Mouse (Mus musculus) small intestine, adult 2 months (tissue): ENCODE measurements at regions not wholly inside any gene's neighbourhood (a gene's known extent, or its start where the extent isn't known, plus 50 kb on each side); places are given as distances from the start of the nearest gene placed in this dataset.

Experiments
- H3K27ac ChIP-seq: fragments of 200-500 bp; 2 replicates; pipeline ENCODE4 v1.5.1; 2012; ENCODE audit warnings: low read depth, low read length, control low read depth, inconsistent platforms; ENCODE audit not compliant: insufficient read depth
- H3K27me3 ChIP-seq: fragments of 200-500 bp; 2 replicates; pipeline ENCODE4 v1.6.1; 2012; ENCODE audit warnings: mild to moderate bottlenecking, moderate library complexity, low read length, inconsistent platforms; ENCODE audit not compliant: control insufficient read depth, insufficient read depth
- H3K36me3 ChIP-seq: fragments of 200-500 bp; 2 replicates; pipeline ENCODE4 v1.6.1; 2012; ENCODE audit warnings: mild to moderate bottlenecking, low read length, control low read depth, inconsistent platforms; ENCODE audit not compliant: control insufficient read depth, insufficient read depth
- H3K4me1 ChIP-seq: fragments of 200-500 bp; 2 replicates; pipeline ENCODE4 v1.6.1; 2012; ENCODE audit warnings: low read length, inconsistent platforms, mixed read lengths; ENCODE audit not compliant: control insufficient read depth, insufficient read depth, insufficient read length
- H3K4me3 ChIP-seq: fragments of 200-500 bp; 2 replicates; pipeline ENCODE4 v1.5.1; 2012; ENCODE audit warnings: low read depth, mild to moderate bottlenecking, control low read depth, inconsistent platforms, low read length, moderate library complexity
- CTCF ChIP-seq: fragments of 200-500 bp; IDR thresholded peaks from 2 replicates; pipeline ENCODE4 v1.5.1; 2012; ENCODE audit warnings: low read depth, mild to moderate bottlenecking, control low read depth, inconsistent platforms, low read length, moderate library complexity, mixed read lengths; ENCODE audit not compliant: insufficient replicate concordance, insufficient read length; ENCODE audit errors: extremely low read depth
- POLR2A ChIP-seq: fragments of 200-500 bp; IDR thresholded peaks from 2 replicates; pipeline ENCODE4 v1.6.1; 2012; ENCODE audit warnings: low read depth, mild to moderate bottlenecking, control low read depth, inconsistent platforms, low read length, moderate library complexity
- WGBS: fragments of 180-500 bp; shearing (Covaris S2); methylation state at CpG from one replicate; pipeline ENCODE4 v1.1.7; 2018; 5-methylcytosine and 5-hydroxymethylcytosine counted together

GRCm38 (mm10) chr1:151111683-151112082 is 70.7 kb upstream of the Gm47985 start:
- Histone ChIP-seq H3K4me3 (no peak overlapping the region), H3K36me3 (no peaks in the 10 kb centered on the region), H3K4me1 (peaks cover 9% of the 10 kb centered on the region; the same call in 1 of the 2 replicates), H3K27me3 (no peaks in the 10 kb centered on the region), H3K27ac (no peak overlapping the region)
- 54% methylated on average over 6 of the region's 6 CpGs for WGBS
- no peak for TF ChIP-seq POLR2A
- no peak for TF ChIP-seq CTCF

GRCm38 (mm10) chr1:151112390-151112789 is 69.9 kb upstream of the Gm47985 start:
- Histone ChIP-seq H3K4me3 (no peak overlapping the region), H3K4me1 (peaks cover 7% of the 10 kb centered on the region; the same call in 1 of the 2 replicates), H3K27me3 (no peaks in the 10 kb centered on the region), H3K36me3 (no peaks in the 10 kb centered on the region), H3K27ac (no peak overlapping the region)
- TF ChIP-seq POLR2A, result no peak
- TF ChIP-seq CTCF, result no peak
- 41% methylated on average over 2 of the region's 2 CpGs for WGBS

DNA sequence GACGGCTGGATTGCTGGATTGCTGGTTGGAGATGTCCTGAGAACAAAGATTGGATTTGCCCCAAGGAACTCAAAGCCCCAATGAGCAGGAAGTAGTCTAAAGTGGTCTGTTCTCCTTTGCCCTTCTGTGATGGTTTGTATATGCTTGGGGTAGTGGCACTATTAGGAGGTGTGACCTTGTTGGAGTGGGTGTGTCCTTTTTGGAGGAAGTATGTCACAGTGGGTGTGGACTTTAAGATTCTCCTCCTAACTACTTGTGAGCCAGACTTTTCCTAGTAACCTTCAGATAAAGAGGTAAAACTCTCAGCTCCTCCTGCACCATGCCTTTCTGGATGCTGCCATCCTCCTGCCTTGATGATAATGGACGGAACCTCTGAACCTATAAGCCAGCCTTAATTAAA is 69.1 kb upstream of the Gm47985 start:
- 60% methylated on average over 2 of the region's 2 CpGs for WGBS
- Histone ChIP-seq H3K27me3 (no peaks in the 10 kb centered on the region), H3K36me3 (no peaks in the 10 kb centered on the region), H3K4me3 (no peak overlapping the region), H3K4me1 (peaks cover 7% of the 10 kb centered on the region; the same call in 1 of the 2 replicates), H3K27ac (0 out of 2 replicates have a peak overlapping the region, but pooled peaks have one; percentile 16)
- TF ChIP-seq CTCF (no peak), POLR2A (no peak)

DNA sequence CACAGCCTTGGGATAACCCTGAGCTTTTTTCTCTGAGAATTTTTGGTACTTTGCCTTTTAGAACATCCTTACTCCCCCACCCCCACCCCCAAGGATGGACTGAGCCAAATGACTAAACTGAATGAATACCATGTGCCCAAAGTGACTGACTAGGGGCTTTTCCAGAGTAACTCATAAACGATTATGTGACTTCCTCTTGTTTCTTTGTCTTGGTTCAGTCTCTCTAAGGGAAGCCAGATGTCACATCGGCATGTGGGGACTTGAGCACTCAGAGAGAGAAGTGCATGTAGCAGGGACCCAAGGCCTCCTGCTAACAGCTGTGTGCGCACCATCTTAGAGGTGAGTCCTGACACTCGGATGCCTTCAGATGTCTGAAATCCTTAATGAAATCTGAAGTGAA is 63.8 kb upstream of the Gm47985 start:
- no peaks in the 10 kb centered on the region for H3K27me3 ChIP-seq
- TF ChIP-seq POLR2A, result no peak
- no peak for TF ChIP-seq CTCF
- H3K4me3 ChIP-seq, result no peak overlapping the region
- no peaks in the 10 kb centered on the region for H3K36me3 ChIP-seq
- 65% methylated on average over 4 of the region's 4 CpGs for WGBS
- no peaks in the 10 kb centered on the region for H3K4me1 ChIP-seq
- no peak overlapping the region for H3K27ac ChIP-seq

DNA sequence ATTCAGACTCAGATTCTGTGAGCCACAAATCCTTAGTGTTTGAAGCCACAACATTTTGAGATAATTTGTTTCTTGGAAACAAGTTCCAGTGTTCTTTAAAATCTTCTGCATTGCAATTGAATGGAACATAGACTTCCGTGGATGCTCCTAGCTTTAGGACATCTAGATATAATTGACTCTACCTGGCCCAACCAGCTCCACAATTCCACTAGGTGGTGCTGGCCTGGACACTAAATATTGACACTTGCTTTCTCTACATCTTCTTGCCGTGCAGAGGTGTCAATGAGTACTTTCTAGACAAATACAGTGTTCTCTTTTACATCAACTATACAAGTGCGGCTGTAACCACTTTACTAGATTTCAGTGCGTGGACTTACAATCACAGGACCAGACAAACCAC is 63.4 kb upstream of the Gm47985 start:
- TF ChIP-seq POLR2A (no peak), CTCF (no peak)
- Histone ChIP-seq H3K27me3 (no peaks in the 10 kb centered on the region), H3K27ac (no peak overlapping the region), H3K36me3 (no peaks in the 10 kb centered on the region), H3K4me3 (no peak overlapping the region), H3K4me1 (no peaks in the 10 kb centered on the region)
- WGBS, result 79% methylated on average over 4 of the region's 4 CpGs

- no peak for TF ChIP-seq CTCF
- H3K27ac ChIP-seq, result no peak overlapping the region
- H3K27me3 ChIP-seq, result no peaks in the 10 kb centered on the region
- no peak overlapping the region for H3K4me3 ChIP-seq
- H3K4me1 ChIP-seq, result no peaks in the 10 kb centered on the region
- 92% methylated on average over 7 of the region's 7 CpGs for WGBS
- H3K36me3 ChIP-seq, result no peaks in the 10 kb centered on the region
Measured at GRCm38 (mm10) chr1:151119566-151119965, 62.8 kb upstream of the Gm47985 start.

DNA sequence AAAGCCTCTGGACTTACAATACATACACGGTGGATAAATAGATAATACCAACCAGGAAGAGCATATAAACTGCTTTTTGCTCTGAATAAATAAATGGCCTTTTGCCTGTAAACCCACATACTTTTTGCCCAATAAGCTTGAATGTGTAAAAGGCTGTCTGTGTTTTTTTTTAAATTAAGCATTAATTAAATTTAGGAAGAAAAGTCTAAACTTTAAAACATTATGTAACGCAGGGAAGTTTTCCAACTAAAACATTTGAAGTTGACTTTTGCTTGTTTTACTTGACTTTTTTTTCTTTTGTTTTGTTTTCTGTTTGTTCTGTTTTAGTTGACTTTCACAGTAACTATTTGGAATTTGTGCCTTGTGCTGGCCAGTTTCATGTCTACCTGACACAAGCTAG is 60.7 kb upstream of the Gm47985 start:
- H3K4me3 ChIP-seq, result no peak overlapping the region
- H3K27ac ChIP-seq, result no peak overlapping the region
- WGBS, result 94% methylated on average over 2 of the region's 2 CpGs
- no peaks in the 10 kb centered on the region for H3K27me3 ChIP-seq
- no peak for TF ChIP-seq CTCF
- TF ChIP-seq POLR2A, result no peak
- H3K36me3 ChIP-seq, result no peaks in the 10 kb centered on the region
- H3K4me1 ChIP-seq, result no peaks in the 10 kb centered on the region

DNA sequence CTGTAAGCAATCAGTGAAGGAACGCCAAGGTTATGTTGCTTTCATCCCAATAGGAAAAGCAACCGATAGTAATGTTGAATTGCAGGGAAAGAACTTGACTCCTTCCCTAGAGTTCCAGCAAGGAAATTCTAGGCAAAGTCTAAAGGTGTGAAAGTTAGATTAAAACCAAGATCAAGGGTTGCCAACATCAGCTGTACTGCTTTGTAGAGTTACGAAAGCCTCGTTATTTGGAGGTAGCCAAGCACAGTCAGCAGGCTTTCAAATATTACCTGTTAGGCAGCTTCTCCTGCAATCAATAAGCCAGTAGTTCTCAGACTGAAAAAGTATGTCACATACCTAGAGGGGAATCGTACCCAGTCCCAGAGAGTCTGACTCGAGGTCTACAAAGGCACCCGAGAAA is 58.4 kb upstream of the Gm47985 start:
- H3K27me3 ChIP-seq, result no peaks in the 10 kb centered on the region
- H3K4me1 ChIP-seq, result peaks cover 2% of the 10 kb centered on the region; the same call in 1 of the 2 replicates
- no peak overlapping the region for H3K4me3 ChIP-seq
- WGBS, result 74% methylated on average over 7 of the region's 7 CpGs
- no peak overlapping the region for H3K27ac ChIP-seq
- no peak for TF ChIP-seq POLR2A
- no peak for TF ChIP-seq CTCF
- no peaks in the 10 kb centered on the region for H3K36me3 ChIP-seq
